Mouse (Mus musculus) cerebellum, adult 2 months (tissue): ENCODE data around the gene Tns2.
A peak's percentile ranks its signal among the peaks of the same experiment; 100 is the strongest.

Source experiments
- CTCF ChIP-seq: fragments of 200-500 bp; IDR thresholded peaks from 2 replicates; pipeline ENCODE4 v1.5.1; 2011; ENCODE audit warnings: low read depth, mild to moderate bottlenecking, control low read depth, low read length, moderate library complexity, borderline replicate concordance; ENCODE audit not compliant: insufficient read depth
- POLR2A ChIP-seq: fragments of 200-500 bp; IDR thresholded peaks from 2 replicates; pipeline ENCODE4 v1.6.1; 2011; ENCODE audit warnings: low read length, control low read depth, borderline replicate concordance; ENCODE audit not compliant: insufficient read depth

- TF ChIP-seq CTCF (peak; percentile 25), POLR2A (no peak)
Observed at GRCm38 (mm10) chr15:102051920-102052683, 48.1 kb upstream of the Tns2 start.
